Mouse (Mus musculus) kidney, postnatal 0 days (tissue): ENCODE measurements around the gene Nrg4. TPM values are rescaled to one million over a fixed set of nuclear protein-coding genes. Genes with fewer than 3 reads are reported as not detected.
A peak's percentile ranks its signal among the peaks of the same experiment; 100 is the strongest.
"Not testable (repeated sequence)": the region's sequence is repeated elsewhere in the genome, so short reads cannot be mapped to it uniquely, and the experiment has no call there.

ENCODE experiments used
- ATAC-seq: fragments of 200-750 bp; cut with Nextera tagmentation; replicated peaks from 2 replicates; pipeline ENCODE4 v1.8.0; 2017; ENCODE audit warnings: low read depth, moderate number of reproducible peaks, moderate TSS enrichment, moderate library complexity; ENCODE audit not compliant: low FRiP score
- DNase-seq: peaks from one replicate; pipeline ENCODE4 v3.0.0-alpha.2; 2016; ENCODE audit warnings: low spot score
- H3K27ac ChIP-seq: fragments of 300-500 bp; sonication (generic); 2 replicates; pipeline ENCODE4 v1.5.1; 2014; ENCODE audit warnings: mild to moderate bottlenecking
- H3K27me3 ChIP-seq: fragments of 300-500 bp; sonication (generic); 2 replicates; pipeline ENCODE4 v1.6.1; 2014; ENCODE audit warnings: low read length, mixed read lengths; ENCODE audit not compliant: insufficient read depth
- H3K36me3 ChIP-seq: fragments of 300-500 bp; sonication (generic); 2 replicates; pipeline ENCODE4 v1.6.1; 2014; ENCODE audit warnings: low read length, mixed read lengths; ENCODE audit not compliant: insufficient read depth
- H3K4me1 ChIP-seq: fragments of 300-500 bp; sonication (generic); replicated peaks from 2 replicates; pipeline ENCODE4 v1.6.1; 2014; ENCODE audit warnings: antibody characterized with exemption, low read length, mixed read lengths; ENCODE audit not compliant: insufficient read depth
- H3K4me2 ChIP-seq: fragments of 300-500 bp; sonication (generic); 2 replicates; pipeline ENCODE4 v1.6.1; 2014; ENCODE audit warnings: mild to moderate bottlenecking, low read length, moderate library complexity, mixed read lengths
- H3K4me3 ChIP-seq: fragments of 300-500 bp; sonication (generic); replicated peaks from 2 replicates; pipeline ENCODE4 v1.5.1; 2014; ENCODE audit warnings: low read depth, low read length
- H3K9ac ChIP-seq: fragments of 300-500 bp; sonication (generic); 2 replicates; pipeline ENCODE4 v1.6.1; 2014; ENCODE audit warnings: low read depth, low read length
- H3K9me3 ChIP-seq: fragments of 300-500 bp; sonication (generic); replicated peaks from 2 replicates; pipeline ENCODE4 v1.6.1; 2016; ENCODE audit warnings: low read length, inconsistent platforms, mixed read lengths
- CTCF ChIP-seq: IDR thresholded peaks from 2 replicates; pipeline ENCODE4 v1.5.1; 2016; ENCODE audit warnings: antibody characterized with exemption, low read depth, mild to moderate bottlenecking, moderate library complexity
- WGBS: fragments of 180-500 bp; shearing (Covaris S2); extraction: QIAGEN DNeasy Blood & Tissue Kit; methylation state at CpG from one replicate; pipeline ENCODE4 v1.1.7; 2014; 5-methylcytosine and 5-hydroxymethylcytosine counted together
- polyA plus RNA-seq: library from polyadenylated mRNA; unstranded; fragments of >200 nt; fragmentation: Nextera tagmentation; extraction: Ambion mirVana; gene quantifications from 2 replicates; pipeline ENCODE4 v1.2.1, GENCODE M21; 2015

The Nrg4 gene
- polyA plus RNA-seq, 1 experiment from 2014 or later, result 0.39 TPM

GRCm38 (mm10) chr9:55257105-55257504 is 69.5 kb downstream of the Nrg4 start:
- WGBS, result 95% methylated on average over 2 of the region's 2 CpGs
- Histone ChIP-seq H3K9me3 (no peaks in the 10 kb centered on the region), H3K4me1 (no peaks in the 10 kb centered on the region), H3K4me3 (no peak overlapping the region), H3K27ac (no peak overlapping the region), H3K4me2 (no peak overlapping the region), H3K27me3 (no peaks in the 10 kb centered on the region), H3K9ac (no peak overlapping the region), H3K36me3 (no peaks in the 10 kb centered on the region)
- no peak for TF ChIP-seq CTCF
- DNase-seq (no peak), ATAC-seq (no peak)

DNA sequence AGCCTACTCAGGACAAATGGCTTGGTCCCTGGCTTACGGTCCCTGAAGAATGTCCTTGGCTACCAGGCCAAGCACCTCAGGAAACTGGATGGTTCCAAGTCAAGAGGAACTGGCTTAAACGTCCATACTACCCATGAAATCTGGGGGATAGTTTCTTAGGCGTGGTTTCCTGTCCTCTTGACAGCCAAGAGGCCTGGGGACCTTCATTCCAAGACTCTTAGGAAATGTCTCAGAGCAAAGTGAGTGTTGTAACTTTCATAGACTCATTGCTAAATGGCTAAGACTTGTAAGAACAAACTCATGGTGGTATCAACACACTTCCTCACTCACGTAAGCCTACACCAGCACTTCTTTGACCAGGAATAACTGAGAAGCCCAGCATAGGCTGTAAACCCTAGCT is 71.0 kb downstream of the Nrg4 start:
- no peak for ATAC-seq
- no peaks in the 10 kb centered on the region for H3K27me3 ChIP-seq
- H3K4me1 ChIP-seq, result no peaks in the 10 kb centered on the region
- no peak for DNase-seq
- H3K4me3 ChIP-seq, result no peak overlapping the region
- H3K27ac ChIP-seq, result no peak overlapping the region
- no peak for TF ChIP-seq CTCF
- H3K9me3 ChIP-seq, result no peaks in the 10 kb centered on the region
- WGBS, result 62% methylated on average over 4 of the region's 4 CpGs
- no peaks in the 10 kb centered on the region for H3K36me3 ChIP-seq
- H3K4me2 ChIP-seq, result no peak overlapping the region
- H3K9ac ChIP-seq, result no peak overlapping the region

DNA sequence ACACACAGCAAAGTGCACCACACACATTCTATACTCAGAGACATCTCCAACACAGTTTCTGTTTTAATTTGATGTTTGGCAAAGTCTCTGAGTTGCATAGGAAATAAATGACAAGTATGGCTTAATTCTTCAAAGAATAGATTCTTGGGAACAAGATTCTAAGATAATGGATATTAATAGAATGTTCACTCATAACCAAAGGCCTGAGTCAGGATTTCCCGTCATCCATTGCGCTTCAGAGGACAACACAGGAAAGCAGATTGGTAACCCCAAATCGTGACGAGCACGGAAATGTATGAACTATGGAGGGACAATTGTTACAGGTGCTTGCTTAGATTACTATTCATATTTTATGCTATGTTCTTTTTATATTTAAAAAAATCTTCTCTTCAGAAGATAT is 71.6 kb downstream of the Nrg4 start:
- no peak for DNase-seq
- 90% methylated on average over 5 of the region's 5 CpGs for WGBS
- no peak for TF ChIP-seq CTCF

DNA sequence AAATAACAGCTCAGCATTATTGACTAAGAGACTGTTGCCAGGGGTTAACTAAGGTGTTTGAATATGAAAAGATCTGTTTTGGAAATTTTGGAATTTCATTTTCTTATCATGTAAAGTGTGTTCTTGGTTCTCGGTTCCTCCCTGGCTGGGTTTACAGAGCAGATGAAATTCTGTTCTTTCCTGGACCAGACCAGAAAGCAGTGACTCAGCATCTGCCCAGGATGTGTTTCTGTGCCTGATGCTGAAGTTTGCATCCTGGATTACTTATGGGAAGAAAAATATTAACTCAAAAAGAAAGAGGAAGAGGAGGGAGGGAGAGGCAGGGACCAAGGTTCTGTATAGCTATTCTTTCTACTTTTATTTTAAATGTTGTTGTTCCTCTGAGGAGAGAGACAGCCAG is 72.8 kb downstream of the Nrg4 start:
- no peaks in the 10 kb centered on the region for H3K27me3 ChIP-seq
- H3K4me1 ChIP-seq, result no peaks in the 10 kb centered on the region
- no peak overlapping the region for H3K4me3 ChIP-seq
- no peak overlapping the region for H3K27ac ChIP-seq
- no peak overlapping the region for H3K4me2 ChIP-seq
- no peaks in the 10 kb centered on the region for H3K36me3 ChIP-seq
- ATAC-seq (no peak), DNase-seq (no peak)
- no peaks in the 10 kb centered on the region for H3K9me3 ChIP-seq
- H3K9ac ChIP-seq, result no peak overlapping the region
- WGBS, result 75% methylated on average over 1 of the region's 1 CpGs
- no peak for TF ChIP-seq CTCF

More for the DNA sequence above, 71.6 kb downstream of the Nrg4 start:
- no peak overlapping the region for H3K9ac ChIP-seq
- H3K4me3 ChIP-seq, result no peak overlapping the region
- no peaks in the 10 kb centered on the region for H3K27me3 ChIP-seq
- no peak overlapping the region for H3K27ac ChIP-seq
- ATAC-seq, result no peak
- no peaks in the 10 kb centered on the region for H3K9me3 ChIP-seq
- H3K4me1 ChIP-seq, result no peaks in the 10 kb centered on the region
- H3K36me3 ChIP-seq, result no peaks in the 10 kb centered on the region
- H3K4me2 ChIP-seq, result no peak overlapping the region

DNA sequence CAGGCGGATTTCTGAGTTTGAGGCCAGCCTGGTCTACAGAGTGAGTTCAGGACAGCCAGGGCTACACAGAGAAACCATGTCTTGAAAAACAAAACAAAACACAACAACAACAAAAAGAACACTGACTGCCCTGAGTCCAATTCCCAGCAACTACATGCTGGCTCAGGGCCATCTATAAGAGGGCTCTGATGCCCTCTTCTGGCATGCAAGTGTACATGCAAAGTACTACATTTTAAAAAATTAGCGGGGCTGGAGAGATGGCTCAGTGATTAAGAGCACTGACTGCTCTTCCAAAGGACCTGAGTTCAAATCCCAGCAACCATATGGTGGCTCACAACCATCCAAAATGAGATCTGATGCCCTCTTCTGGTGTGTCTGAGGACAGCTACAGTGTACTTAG is 74.5 kb downstream of the Nrg4 start:
- H3K4me3 ChIP-seq, ATAC-seq, H3K4me2 ChIP-seq, H3K9ac ChIP-seq, H3K27me3 ChIP-seq, H3K36me3 ChIP-seq, H3K27ac ChIP-seq, H3K9me3 ChIP-seq, H3K4me1 ChIP-seq: not testable (repeated sequence)
- TF ChIP-seq CTCF, result peak; percentile 54
- 62% methylated on average over 2 of the region's 2 CpGs for WGBS
- DNase-seq, result peak; percentile 35

DNA sequence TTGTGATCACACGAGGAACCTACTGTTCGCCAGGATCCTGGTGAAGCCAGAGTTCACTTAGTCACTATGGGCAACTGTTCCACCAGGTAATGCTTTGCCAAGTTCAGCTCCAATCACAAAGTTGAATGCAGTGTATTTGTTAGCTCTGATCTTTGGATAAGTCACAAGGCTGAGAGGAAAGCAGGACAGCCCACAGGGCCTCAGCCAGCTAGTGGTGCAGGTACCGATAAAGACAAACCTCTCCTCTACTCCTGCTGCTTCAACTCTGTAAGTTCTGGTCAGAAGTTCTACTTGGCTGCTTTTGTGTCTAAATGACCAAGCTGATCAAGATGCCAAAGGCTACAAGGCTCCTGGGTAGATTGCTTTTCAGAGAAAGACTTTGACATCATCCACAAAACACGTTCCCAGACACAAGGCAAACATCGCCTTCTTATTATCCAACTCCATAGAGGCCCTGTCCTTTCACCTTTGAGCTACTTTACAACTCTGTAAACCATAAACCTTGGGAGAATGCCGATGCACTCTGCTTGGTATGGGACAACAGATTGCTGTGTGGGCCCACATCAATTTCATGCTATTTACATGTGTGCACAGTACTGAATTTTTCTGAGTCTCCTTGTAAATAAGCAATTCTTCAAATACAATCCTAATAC is 75.9 kb downstream of the Nrg4 start:
- Histone ChIP-seq H3K36me3 (no peaks in the 10 kb centered on the region), H3K27me3 (no peaks in the 10 kb centered on the region), H3K4me3 (no peak overlapping the region), H3K4me1 (no peaks in the 10 kb centered on the region), H3K9ac (no peak overlapping the region), H3K27ac (no peak overlapping the region), H3K4me2 (no peak overlapping the region), H3K9me3 (no peaks in the 10 kb centered on the region)
- WGBS, result 67% methylated on average over 6 of the region's 6 CpGs
- DNase-seq (no peak), ATAC-seq (no peak)
- no peak for TF ChIP-seq CTCF

DNA sequence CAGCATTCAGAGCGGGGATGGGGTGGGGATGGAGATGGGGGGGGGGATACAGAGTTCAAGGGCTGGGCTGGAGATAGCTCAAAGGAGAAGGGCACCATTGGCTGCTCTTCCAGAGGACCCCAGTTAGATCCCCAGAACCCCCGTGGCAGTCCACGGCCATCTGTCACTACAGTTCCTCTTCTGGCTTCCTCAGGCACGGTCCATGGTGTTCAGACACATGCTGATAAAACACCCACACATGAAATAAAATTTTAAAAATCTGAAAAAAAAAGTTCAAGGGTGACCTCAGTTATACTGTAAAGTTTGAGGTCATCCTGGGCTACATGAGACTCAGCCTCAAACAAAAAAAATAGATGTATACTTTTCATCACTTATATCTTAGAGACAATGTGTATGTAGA is 78.2 kb downstream of the Nrg4 start:
- Histone ChIP-seq H3K9me3 (no peaks in the 10 kb centered on the region), H3K36me3 (no peaks in the 10 kb centered on the region), H3K9ac (no peak overlapping the region), H3K27ac (no peak overlapping the region), H3K27me3 (no peaks in the 10 kb centered on the region), H3K4me3 (no peak overlapping the region), H3K4me1 (no peaks in the 10 kb centered on the region), H3K4me2 (no peak overlapping the region)
- WGBS, result 83% methylated on average over 4 of the region's 4 CpGs
- ATAC-seq, result no peak
- no peak for TF ChIP-seq CTCF
- no peak for DNase-seq
